Mouse (Mus musculus) kidney, adult 2 months (tissue): ENCODE results near the gene Sele.

Experiments
- CTCF ChIP-seq: fragments of 200-500 bp; conservative IDR thresholded peaks from 2 replicates; pipeline ENCODE4 v1.5.1; 2011; ENCODE audit warnings: low read depth, mild to moderate bottlenecking, control low read depth, low read length, moderate library complexity, mixed read lengths; ENCODE audit not compliant: insufficient read depth, insufficient read length
- POLR2A ChIP-seq: fragments of 200-500 bp; IDR thresholded peaks from one replicate; pipeline ENCODE4 v1.6.1; 2011; ENCODE audit warnings: low read depth, low read length, control low read depth

GRCm38 (mm10) chr1:164096780-164097179, 48.7 kb downstream of the Sele start:
- TF ChIP-seq POLR2A (no peak), CTCF (no peak)
